Mouse (Mus musculus): ENCODE measurements at regions not wholly inside any gene's neighbourhood (a gene's known extent, or its start where the extent isn't known, plus 50 kb on each side); places are given as distances from the start of the nearest gene placed in this dataset.

DNA sequence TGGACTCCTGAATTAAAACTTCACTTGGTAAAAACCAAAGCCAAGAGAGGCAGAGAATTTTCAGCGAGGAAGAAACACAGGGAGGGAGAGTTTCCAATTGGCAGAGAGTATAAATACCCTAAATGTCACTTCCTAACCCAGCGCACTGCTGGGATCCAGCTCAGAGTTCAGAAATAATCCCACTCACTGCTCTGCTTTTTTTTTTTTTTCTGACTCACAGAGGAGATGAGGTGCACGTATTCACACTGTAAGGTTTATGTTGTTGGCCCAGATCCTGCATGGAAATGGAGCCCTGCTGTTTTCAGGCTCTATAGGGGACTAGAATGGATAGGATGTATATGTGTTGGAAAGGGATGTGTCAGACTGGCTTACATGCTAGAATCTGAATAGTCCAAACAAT is 249.8 kb upstream of the Gm10131 start:
- no peak overlapping the region for H3K9ac ChIP-seq (replicated peaks; ENCODE audit: low read length, poor library complexity, severe bottlenecking)
- H3K4me3 ChIP-seq (ENCODE audit: low read depth, low read length) = no peak overlapping the region
- H3K27me3 ChIP-seq (ENCODE audit: insufficient read depth, low read length) = no peaks in the 10 kb centered on the region
- ATAC-seq (ENCODE audit: low FRiP score) = no peak
- H3K9me3 ChIP-seq (ENCODE audit: low read length) = no peaks in the 10 kb centered on the region
- TF ChIP-seq CTCF (IDR thresholded peaks at IDR 0.05) = no peak
- WGBS = 79% methylated on average over 3 of the region's 3 CpGs
- no peak for DNase-seq (ENCODE audit: low spot score)
- no peaks in the 10 kb centered on the region for H3K36me3 ChIP-seq (ENCODE audit: insufficient read depth, low read length)
- H3K4me1 ChIP-seq (ENCODE audit: insufficient read depth, low read length) = no peaks in the 10 kb centered on the region
- H3K27ac ChIP-seq (ENCODE audit: low read depth, low read length) = no peak overlapping the region
- no peak overlapping the region for H3K4me2 ChIP-seq (ENCODE audit: low read depth, low read length, poor library complexity, severe bottlenecking)

DNA sequence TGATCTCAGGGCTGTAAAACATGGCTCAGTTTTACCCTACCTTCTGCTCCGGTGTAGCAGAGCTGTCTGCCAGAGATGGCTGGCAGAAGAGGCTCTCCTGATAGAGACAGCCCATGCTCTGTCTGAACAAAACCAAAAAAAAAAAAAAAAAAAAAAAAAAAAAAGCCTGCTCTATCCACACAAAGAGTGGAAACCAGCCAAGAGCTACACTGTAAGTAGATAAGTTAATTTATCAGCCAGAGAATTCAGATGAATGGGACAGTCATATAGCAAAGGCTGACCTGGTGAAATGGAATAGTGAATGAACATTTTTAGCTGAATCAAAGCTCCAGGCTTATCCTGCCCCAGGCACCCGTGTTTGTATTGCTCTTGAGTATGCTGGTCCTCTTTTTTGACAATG is 248.2 kb upstream of the Gm10131 start:
- Histone ChIP-seq H3K27me3 (ENCODE audit: insufficient read depth, low read length) (no peaks in the 10 kb centered on the region), H3K9ac (replicated peaks; ENCODE audit: low read length, poor library complexity, severe bottlenecking) (no peak overlapping the region), H3K4me1 (ENCODE audit: insufficient read depth, low read length) (no peaks in the 10 kb centered on the region), H3K27ac (ENCODE audit: low read depth, low read length) (no peak overlapping the region), H3K4me3 (ENCODE audit: low read depth, low read length) (no peak overlapping the region), H3K4me2 (ENCODE audit: low read depth, low read length, poor library complexity, severe bottlenecking) (no peak overlapping the region), H3K36me3 (ENCODE audit: insufficient read depth, low read length) (no peaks in the 10 kb centered on the region), H3K9me3 (ENCODE audit: low read length) (no peaks in the 10 kb centered on the region)
- DNase-seq (ENCODE audit: low spot score) = peak; percentile 29
- TF ChIP-seq CTCF (IDR thresholded peaks at IDR 0.05) = no peak
- WGBS = 43% methylated on average over 2 of the region's 2 CpGs
- ATAC-seq (ENCODE audit: low FRiP score) = no peak

DNA sequence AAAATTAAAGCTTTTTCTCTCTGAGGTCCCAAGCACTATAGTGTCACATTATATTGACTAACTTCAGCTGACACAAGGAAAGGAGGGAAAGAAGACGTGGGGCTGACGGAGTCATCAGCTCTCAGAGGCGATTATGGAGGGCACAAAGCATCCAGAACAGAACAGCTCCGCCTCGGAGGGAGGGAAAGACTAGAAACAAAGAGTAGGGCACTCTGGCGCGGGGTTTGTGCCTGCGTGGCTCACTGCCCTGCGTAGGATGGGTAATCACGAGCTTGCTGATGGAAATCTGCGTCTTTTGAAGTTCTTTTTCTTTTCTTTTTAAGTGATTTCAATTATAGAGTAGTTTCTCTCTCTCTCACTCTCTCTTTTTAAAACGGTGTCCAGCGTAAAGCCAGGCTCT is 243.5 kb upstream of the Gm10131 start:
- Histone ChIP-seq H3K36me3 (ENCODE audit: insufficient read depth, low read length) (no peaks in the 10 kb centered on the region), H3K9ac (replicated peaks; ENCODE audit: low read length, poor library complexity, severe bottlenecking) (no peak overlapping the region), H3K4me3 (ENCODE audit: low read depth, low read length) (no peak overlapping the region), H3K4me1 (ENCODE audit: insufficient read depth, low read length) (no peaks in the 10 kb centered on the region), H3K4me2 (ENCODE audit: low read depth, low read length, poor library complexity, severe bottlenecking) (no peak overlapping the region), H3K9me3 (ENCODE audit: low read length) (no peaks in the 10 kb centered on the region), H3K27ac (ENCODE audit: low read depth, low read length) (no peak overlapping the region), H3K27me3 (ENCODE audit: insufficient read depth, low read length) (no peaks in the 10 kb centered on the region)
- no peak for TF ChIP-seq CTCF (IDR thresholded peaks at IDR 0.05)
- WGBS = 28% methylated on average over 13 of the region's 13 CpGs
- DNase-seq (ENCODE audit: low spot score) = no peak
- no peak for ATAC-seq (ENCODE audit: low FRiP score)

DNA sequence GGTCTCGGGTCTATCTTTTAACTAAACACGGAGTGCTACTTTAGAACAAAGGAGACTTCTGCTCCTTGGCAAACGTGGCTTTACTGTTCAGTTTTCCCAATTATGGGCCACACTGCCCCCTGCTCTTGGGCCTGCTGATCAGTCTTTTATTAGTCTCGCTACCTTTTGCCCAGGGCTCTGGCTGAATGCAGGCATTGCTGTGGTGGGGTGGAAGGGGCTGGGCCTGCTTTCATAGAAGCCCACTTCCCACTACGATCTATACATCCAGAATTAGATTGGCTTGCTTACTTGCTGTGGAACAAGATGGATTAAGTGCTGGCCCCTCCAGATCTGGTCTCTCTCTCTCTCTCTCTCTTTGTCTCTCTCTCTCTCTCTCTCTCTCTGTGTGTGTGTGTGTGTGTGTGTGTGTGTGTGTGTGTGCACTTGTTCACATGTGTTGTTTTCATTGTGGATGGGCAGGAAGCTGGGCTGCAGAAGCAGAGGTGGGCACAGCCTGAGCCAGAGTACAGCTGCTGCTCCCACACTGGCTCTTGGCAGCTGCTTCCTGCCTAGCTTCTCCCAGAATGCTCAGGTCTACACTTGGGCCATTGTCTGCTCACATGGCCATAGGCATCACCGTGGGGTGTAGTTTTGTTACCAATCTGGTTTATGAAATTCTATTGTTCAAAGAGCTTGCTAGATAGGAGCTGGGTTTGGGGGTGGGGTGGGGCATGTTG is 241.8 kb upstream of the Gm10131 start:
- Histone ChIP-seq H3K4me1 (ENCODE audit: insufficient read depth, low read length) (no peaks in the 10 kb centered on the region), H3K4me3 (ENCODE audit: low read depth, low read length) (no peak overlapping the region), H3K27me3 (ENCODE audit: insufficient read depth, low read length) (no peaks in the 10 kb centered on the region), H3K9ac (replicated peaks; ENCODE audit: low read length, poor library complexity, severe bottlenecking) (no peak overlapping the region), H3K27ac (ENCODE audit: low read depth, low read length) (no peak overlapping the region), H3K4me2 (ENCODE audit: low read depth, low read length, poor library complexity, severe bottlenecking) (no peak overlapping the region), H3K9me3 (ENCODE audit: low read length) (no peaks in the 10 kb centered on the region), H3K36me3 (ENCODE audit: insufficient read depth, low read length) (no peaks in the 10 kb centered on the region)
- no peak for TF ChIP-seq CTCF (IDR thresholded peaks at IDR 0.05)
- no peak for DNase-seq (ENCODE audit: low spot score)
- 49% methylated on average over 6 of the region's 6 CpGs for WGBS
- no peak for ATAC-seq (ENCODE audit: low FRiP score)

DNA sequence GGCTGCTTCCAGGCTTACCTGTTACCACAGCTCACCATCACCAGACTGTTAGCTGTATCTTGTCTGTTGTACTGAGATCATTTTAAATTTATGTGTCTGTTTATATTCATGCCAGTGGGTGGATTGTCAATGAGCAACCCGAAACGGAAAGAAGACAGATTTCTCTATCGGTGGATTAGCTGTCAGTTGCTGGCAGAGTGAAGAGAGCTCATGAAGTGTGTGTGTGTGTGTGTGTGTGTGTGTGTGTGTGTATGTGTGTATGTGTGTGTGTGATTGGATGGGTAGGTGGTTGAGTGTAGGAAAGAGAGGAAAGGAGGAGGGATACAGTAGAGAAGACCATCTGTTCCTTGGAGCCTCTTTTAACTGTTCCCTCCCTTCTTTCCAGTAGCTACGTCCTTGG is 223.3 kb upstream of the Gm10131 start:
- ATAC-seq (ENCODE audit: low FRiP score) = no peak

DNA sequence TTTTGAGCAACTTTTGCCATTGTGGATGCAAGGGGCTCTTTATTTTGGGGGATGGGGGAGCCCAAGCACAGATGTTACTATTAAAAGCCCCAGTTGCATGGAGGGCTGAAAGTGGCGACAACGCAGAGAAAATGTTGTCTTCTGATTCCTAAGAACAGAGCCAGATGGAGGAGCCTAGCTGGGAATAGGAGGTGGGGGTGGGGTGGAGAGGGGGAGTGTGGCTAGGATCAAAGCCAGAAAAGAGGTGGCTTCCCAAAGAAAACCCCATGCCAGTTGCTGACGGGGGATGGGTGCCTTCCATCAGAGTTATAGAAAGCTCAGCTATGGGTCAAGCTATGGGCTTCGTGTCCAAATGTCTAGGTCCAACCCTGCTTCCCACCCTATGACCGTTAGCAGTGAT is 220.1 kb upstream of the Gm10131 start:
- WGBS = 54% methylated on average over 5 of the region's 5 CpGs
- no peak for DNase-seq (ENCODE audit: low spot score)
- H3K36me3 ChIP-seq (ENCODE audit: insufficient read depth, low read length) = no peaks in the 10 kb centered on the region
- H3K4me3 ChIP-seq (ENCODE audit: low read depth, low read length) = no peak overlapping the region
- H3K27ac ChIP-seq (ENCODE audit: low read depth, low read length) = no peak overlapping the region
- H3K27me3 ChIP-seq (ENCODE audit: insufficient read depth, low read length) = no peaks in the 10 kb centered on the region
- no peak for ATAC-seq (ENCODE audit: low FRiP score)
- H3K4me2 ChIP-seq (ENCODE audit: low read depth, low read length, poor library complexity, severe bottlenecking) = no peak overlapping the region
- H3K9me3 ChIP-seq (ENCODE audit: low read length) = no peaks in the 10 kb centered on the region
- 0 out of 2 replicates have a peak, but pooled peaks cover 5% of the 10 kb centered on the region for H3K4me1 ChIP-seq (ENCODE audit: insufficient read depth, low read length)
- H3K9ac ChIP-seq (replicated peaks; ENCODE audit: low read length, poor library complexity, severe bottlenecking) = no peak overlapping the region
- TF ChIP-seq CTCF (IDR thresholded peaks at IDR 0.05) = no peak

More for the DNA sequence above, 223.3 kb upstream of the Gm10131 start:
- no peaks in the 10 kb centered on the region for H3K27me3 ChIP-seq (ENCODE audit: insufficient read depth, low read length)
- WGBS = 85% methylated on average over 4 of the region's 4 CpGs
- no peak overlapping the region for H3K4me2 ChIP-seq (ENCODE audit: low read depth, low read length, poor library complexity, severe bottlenecking)
- no peak for TF ChIP-seq CTCF (IDR thresholded peaks at IDR 0.05)
- no peaks in the 10 kb centered on the region for H3K9me3 ChIP-seq (ENCODE audit: low read length)
- no peaks in the 10 kb centered on the region for H3K36me3 ChIP-seq (ENCODE audit: insufficient read depth, low read length)
- no peak for DNase-seq (ENCODE audit: low spot score)
- H3K4me1 ChIP-seq (ENCODE audit: insufficient read depth, low read length) = no peaks in the 10 kb centered on the region
- H3K27ac ChIP-seq (ENCODE audit: low read depth, low read length) = no peak overlapping the region
- no peak overlapping the region for H3K9ac ChIP-seq (replicated peaks; ENCODE audit: low read length, poor library complexity, severe bottlenecking)
- no peak overlapping the region for H3K4me3 ChIP-seq (ENCODE audit: low read depth, low read length)
